Mouse (Mus musculus): ENCODE data around the gene Htr2b.

Htr2b gene

DNA sequence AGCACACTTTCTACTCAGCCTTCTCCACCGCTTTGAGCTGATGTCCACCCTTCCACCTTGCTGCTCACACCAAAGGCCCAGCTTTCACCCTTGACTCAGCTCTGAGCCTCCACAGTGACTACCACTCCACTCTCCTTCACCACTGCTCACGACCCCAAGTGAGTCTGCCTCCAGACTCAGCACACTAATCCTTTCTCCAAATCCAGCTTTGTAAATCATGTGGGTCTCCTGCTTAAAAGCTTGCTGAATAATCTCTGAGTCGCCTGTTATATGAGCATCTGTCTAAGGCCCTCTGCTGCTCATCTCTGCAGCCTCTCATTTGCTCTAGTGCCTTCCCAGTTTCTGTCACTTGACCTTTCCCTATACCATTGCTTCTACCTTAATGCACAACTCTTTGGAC, 29.3 kb upstream of the Htr2b start:
- ChIA-PET POLR2A (interaction anchor here in 3 of 4 experiments (0.6 to 6.1 kb wide), 7 partner anchors 9 to 214 kb away, joined by 3 to 44 read pairs (median 3); partner anchors contain the start of gene Armc9 (in 2 of the 3)), CTCF (interaction anchor here (0.6 to 1.1 kb wide), 7 partner anchors 9 to 787 kb away, joined by 3 to 5 read pairs (median 3); partner anchors contain the start of gene Armc9 (in 1 of the 4))

- ChIA-PET POLR2A (interaction anchor here in 1 of 4 experiments (0.9 to 1.4 kb wide), 5 partner anchors 13 to 76 kb away, joined by 3 to 4 read pairs (median 3); no protein-coding TSS in a partner anchor), CTCF (interaction anchor here in 1 of 4 experiments (1.5 kb wide), 1 partner anchor 76 kb away, joined by 3 read pairs; no protein-coding TSS in a partner anchor)
These were observed 23.5 kb upstream of the Htr2b start for GRCm38 (mm10) chr1:86135315-86135714.

- ChIA-PET CTCF (interaction anchor here in 1 of 4 experiments (1.6 kb wide), 1 partner anchor 11 kb away, joined by 3 read pairs; no protein-coding TSS in a partner anchor), POLR2A (interaction anchor here in 2 of 4 experiments (0.6 to 1.9 kb wide), 8 partner anchors 9 to 208 kb away, joined by 3 to 6 read pairs (median 4); partner anchors contain the start of gene Htr2b (in 1 of the 2))
These were observed 21.6 kb upstream of the Htr2b start, which contains the start of gene Gm21972 for GRCm38 (mm10) chr1:86133337-86133736. Gene Gm21972 (plus strand): TSS chr1:86133637.

- ChIA-PET CTCF (interaction anchor here in 1 of 4 experiments (1.3 kb wide), 1 partner anchor 18 kb away, joined by 3 read pairs; no protein-coding TSS in a partner anchor), POLR2A (interaction anchor here in 1 of 4 experiments (0.6 to 1.5 kb wide), 2 partner anchors 11 to 35 kb away, joined by 3 read pairs; no protein-coding TSS in a partner anchor)
These were observed 14.3 kb upstream of the Htr2b start for GRCm38 (mm10) chr1:86126036-86126435.

DNA sequence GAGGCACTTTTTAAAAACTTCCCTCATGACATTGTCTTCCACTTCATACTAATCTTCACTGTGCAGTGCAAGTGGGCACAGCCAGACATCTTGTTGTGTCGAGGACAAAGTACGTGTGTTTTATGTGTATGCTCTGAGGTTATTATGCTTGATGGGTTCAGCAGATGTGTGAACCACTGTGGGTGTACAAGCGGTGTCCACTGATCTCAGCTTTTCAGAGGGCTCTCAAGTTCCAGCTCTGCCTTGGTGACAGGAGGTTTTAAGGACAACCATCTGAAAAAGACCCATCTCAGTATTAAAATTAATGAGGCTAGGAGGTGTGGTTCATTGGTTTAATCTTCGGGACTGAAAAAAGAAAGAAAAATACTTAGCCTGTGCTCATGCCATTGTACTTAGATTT, 7.8 kb upstream of the Htr2b start:
- CTCF ChIA-PET, result interaction anchor here in 1 of 4 experiments (0.7 kb wide), 1 partner anchor 203 kb away, joined by 5 read pairs; no protein-coding TSS in a partner anchor
- POLR2A ChIA-PET, result interaction anchor here in 1 of 4 experiments (1.1 to 1.3 kb wide), 3 partner anchors 11 to 28 kb away, joined by 3 to 4 read pairs (median 4); no protein-coding TSS in a partner anchor

DNA sequence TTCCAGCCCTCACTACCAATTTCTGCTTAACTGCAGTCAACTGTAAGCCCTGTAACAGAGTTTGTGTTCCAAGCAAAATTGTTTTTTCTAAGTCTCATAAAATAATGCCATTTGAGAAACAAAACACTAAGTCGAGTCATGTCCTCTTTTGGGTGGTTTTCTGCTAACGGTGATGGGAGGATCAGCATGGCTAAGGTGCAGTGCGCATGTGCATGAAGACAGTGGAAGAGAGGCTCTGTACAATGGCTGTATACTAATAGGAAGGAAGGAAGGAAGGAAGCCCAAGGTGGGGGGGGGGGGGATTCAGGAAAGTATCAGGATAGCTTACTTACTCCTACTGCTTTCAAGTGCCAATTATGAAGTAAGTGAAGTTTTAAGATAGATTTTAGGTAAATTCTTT, 2.4 kb upstream of the Htr2b start:
- CTCF ChIA-PET, result interaction anchor here in 1 of 4 experiments (0.7 kb wide), 2 partner anchors 16 to 18 kb away, joined by 3 to 6 read pairs; no protein-coding TSS in a partner anchor
- POLR2A ChIA-PET, result interaction anchor here in 2 of 4 experiments (0.6 to 2.9 kb wide), 5 partner anchors 10 to 1294 kb away, joined by 3 to 12 read pairs (median 3); no protein-coding TSS in a partner anchor

DNA sequence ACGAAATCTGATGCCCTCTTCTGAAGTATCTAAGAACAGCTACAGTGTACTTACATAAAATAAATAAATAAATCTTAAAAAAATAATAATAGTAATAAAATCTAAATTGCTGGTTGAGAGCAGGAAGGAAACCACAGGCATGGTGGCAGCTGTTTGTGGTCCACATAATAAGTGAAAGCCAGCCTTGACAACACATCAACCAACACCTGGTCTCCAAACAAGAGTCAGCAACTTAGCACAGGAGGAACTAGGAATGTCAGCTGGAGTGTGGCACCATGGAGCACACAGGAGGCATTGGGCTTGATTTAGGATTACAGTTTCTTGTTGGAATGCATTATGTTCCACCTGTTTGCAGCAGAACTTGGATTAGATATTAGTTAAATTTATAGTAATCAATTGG, 6.7 kb downstream of the Htr2b start:
- ChIA-PET CTCF (interaction anchor here in 1 of 4 experiments (0.6 kb wide), 1 partner anchor 24 kb away, joined by 3 read pairs; no protein-coding TSS in a partner anchor), POLR2A (no interaction called here)

DNA sequence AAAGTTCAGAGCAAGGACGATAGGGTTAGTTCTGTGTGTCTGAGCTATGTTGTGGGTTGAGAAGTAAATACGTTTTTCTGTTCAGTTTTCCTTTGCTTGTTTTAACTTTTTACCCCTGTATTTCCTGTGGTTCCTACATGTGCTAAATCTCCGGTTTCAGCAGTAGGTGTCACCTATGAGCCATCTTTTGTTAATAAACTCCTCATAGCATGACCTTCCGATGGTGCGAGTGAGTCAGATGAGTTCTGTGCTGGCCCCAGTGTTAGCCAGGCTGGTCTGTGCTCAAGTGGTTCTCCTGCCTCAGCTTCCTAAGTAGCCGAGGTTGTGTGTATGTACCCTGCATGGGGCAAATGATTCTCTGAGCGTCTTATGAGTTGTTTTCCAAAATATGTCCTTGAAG, 17.4 kb downstream of the Htr2b start:
- ChIA-PET POLR2A (no interaction called here), CTCF (interaction anchor here in 1 of 4 experiments (1.2 kb wide), 1 partner anchor 34 kb away, joined by 5 read pairs; no protein-coding TSS in a partner anchor)

DNA sequence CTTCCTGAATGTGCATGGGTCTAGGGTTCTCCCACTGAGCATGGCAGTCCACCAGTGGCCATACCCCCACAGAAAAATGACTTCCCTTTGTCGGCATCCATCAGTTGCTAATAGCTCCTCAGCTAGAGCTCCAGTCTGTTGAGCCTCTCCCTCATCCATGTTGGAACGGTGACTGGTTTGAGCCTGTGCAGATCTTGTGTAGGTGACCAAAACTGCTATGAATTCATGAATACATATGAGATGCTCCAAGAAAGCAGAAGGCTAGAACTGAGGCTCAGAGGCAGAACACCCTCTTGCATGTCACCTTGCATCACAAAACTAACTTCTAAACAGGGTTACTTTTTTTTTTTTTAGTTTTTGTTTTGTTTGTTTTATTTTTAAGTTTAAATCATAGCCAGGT, 35.2 kb downstream of the Htr2b start:
- ChIA-PET POLR2A (interaction anchor here in 3 of 4 experiments (0.7 to 1.5 kb wide), 4 partner anchors 12 to 40 kb away, joined by 3 to 4 read pairs (median 3); no protein-coding TSS in a partner anchor), CTCF (no interaction called here)

- POLR2A ChIA-PET, result interaction anchor here (0.5 to 1.7 kb wide), 19 partner anchors 12 to 484 kb away, joined by 3 to 7 read pairs (median 3); partner anchors contain the start of genes 2810459M11Rik (in 1 of the 4), Armc9 (in 1 of the 4) and Ncl (in 1 of the 4)
- CTCF ChIA-PET, result interaction anchor here in 3 of 4 experiments (0.5 to 0.6 kb wide), 3 partner anchors 411 to 1045 kb away, joined by 3 to 4 read pairs (median 3); no protein-coding TSS in a partner anchor
These were observed 47.3 kb downstream of the Htr2b start, which contains the start of gene Psmd1 for GRCm38 (mm10) chr1:86064271-86064991. Gene Psmd1 (plus strand): TSS chr1:86064387.

DNA sequence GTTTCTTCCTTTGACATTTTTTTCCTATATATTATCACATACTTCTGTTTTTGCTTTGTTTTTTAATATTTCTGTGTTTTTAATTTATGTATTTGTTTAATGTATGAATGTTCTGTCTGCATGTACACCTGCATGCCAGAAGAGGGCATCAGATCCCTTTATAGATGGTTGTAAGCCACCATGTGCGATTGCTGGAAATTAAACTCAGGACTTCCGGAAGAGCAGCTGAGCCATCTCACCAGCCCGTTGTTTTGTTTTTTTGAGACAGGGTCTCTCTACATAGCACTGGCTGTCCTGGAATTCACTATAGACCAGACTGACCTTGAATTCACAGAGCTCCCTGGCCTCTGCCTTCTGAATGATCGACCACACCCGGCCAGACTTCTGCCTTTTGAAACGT, 49.2 kb downstream of the Htr2b start:
- ChIA-PET CTCF (interaction anchor here in 2 of 4 experiments (0.7 to 1.0 kb wide), 2 partner anchors 81 to 109 kb away, joined by 3 to 4 read pairs; no protein-coding TSS in a partner anchor), POLR2A (interaction anchor here in 3 of 4 experiments (0.7 to 1.8 kb wide), 16 partner anchors 10 to 464 kb away, joined by 3 to 7 read pairs (median 4); partner anchors contain the start of genes Ncl (in 2 of the 3), Armc9 (in 1 of the 3), Ptma (in 1 of the 3) and Spata3 (in 1 of the 3))

DNA sequence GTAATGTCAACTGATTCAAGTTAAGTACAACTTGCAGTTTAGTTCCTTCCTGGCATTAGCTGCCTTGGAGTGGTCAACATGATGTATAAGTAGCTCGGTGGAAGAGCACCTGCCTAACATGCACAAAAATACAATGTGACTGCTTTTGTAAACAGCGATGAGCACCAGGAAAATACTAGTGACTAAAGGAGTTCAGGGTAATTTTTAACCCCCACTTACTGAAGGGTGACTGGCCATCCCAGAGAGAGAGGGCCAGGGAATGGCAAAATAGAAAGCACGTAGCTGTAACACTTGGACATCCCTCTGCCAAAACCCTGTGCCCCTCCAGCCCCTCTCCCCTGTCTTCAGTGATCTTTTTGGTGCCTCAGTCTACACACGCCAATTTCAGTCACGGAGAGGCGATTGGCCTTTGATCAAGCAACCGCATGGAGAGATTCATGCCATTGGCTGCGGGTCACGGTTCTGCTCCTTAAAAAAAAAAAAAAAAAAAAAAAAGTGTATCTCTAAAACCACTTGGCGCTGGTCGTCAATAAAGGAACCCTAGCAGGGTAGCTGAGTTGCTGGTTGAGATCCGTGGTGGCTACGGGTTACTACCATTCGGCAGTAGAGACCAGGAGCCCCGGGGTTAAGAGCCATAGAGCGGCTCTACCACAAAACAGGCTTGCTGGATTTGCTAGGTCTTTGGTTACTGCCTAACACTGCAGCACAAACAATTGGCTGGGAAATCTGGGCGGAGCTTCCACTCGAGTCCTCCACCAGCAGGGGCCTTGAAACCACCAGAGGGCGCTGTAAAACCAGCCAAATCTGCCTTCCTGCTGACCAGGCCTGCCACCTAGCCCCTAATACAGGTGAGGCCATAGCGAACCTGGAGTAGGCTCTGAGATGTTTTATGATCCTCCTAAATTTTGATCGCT, 52.7 kb downstream of the Htr2b start:
- POLR2A ChIA-PET, result interaction anchor here (0.7 to 3.6 kb wide), 68 partner anchors 8 to 469 kb away, joined by 3 to 20 read pairs (median 3); partner anchors contain the start of genes Armc9 (in 3 of the 4), Cab39 (in 3 of the 4), 2810459M11Rik (in 2 of the 4) and Ncl (in 2 of the 4)
- CTCF ChIA-PET, result interaction anchor here (0.5 to 3.1 kb wide), 59 partner anchors 8 to 371 kb away, joined by 3 to 20 read pairs (median 4); partner anchors contain the start of genes 2810459M11Rik (in 4 of the 4), Cab39 (in 1 of the 4) and Htr2b (in 1 of the 4)

GRCm38 (mm10) chr1:86056284-86056683, 55.5 kb downstream of the Htr2b start:
- ChIA-PET POLR2A (interaction anchor here in 2 of 4 experiments (0.7 to 1.9 kb wide), 2 partner anchors 11 to 1730 kb away, joined by 3 to 8 read pairs; partner anchors contain the start of gene 2810459M11Rik (in 1 of the 2)), CTCF (interaction anchor here in 1 of 4 experiments (1.1 kb wide), 1 partner anchor 123 kb away, joined by 3 read pairs; no protein-coding TSS in a partner anchor)

GRCm38 (mm10) chr1:86054943-86055342, 56.8 kb downstream of the Htr2b start:
- ChIA-PET POLR2A (no interaction called here), CTCF (interaction anchor here in 1 of 4 experiments (0.7 kb wide), 1 partner anchor 9 kb away, joined by 3 read pairs; no protein-coding TSS in a partner anchor)

GRCm38 (mm10) chr1:86053198-86053921, 58.4 kb downstream of the Htr2b start:
- ChIA-PET POLR2A (interaction anchor here in 1 of 4 experiments (1.4 kb wide), 2 partner anchors 10 to 11 kb away, joined by 4 to 5 read pairs; partner anchors contain the start of gene Psmd1), CTCF (no interaction called here)
